In the genomic region with DNA sequence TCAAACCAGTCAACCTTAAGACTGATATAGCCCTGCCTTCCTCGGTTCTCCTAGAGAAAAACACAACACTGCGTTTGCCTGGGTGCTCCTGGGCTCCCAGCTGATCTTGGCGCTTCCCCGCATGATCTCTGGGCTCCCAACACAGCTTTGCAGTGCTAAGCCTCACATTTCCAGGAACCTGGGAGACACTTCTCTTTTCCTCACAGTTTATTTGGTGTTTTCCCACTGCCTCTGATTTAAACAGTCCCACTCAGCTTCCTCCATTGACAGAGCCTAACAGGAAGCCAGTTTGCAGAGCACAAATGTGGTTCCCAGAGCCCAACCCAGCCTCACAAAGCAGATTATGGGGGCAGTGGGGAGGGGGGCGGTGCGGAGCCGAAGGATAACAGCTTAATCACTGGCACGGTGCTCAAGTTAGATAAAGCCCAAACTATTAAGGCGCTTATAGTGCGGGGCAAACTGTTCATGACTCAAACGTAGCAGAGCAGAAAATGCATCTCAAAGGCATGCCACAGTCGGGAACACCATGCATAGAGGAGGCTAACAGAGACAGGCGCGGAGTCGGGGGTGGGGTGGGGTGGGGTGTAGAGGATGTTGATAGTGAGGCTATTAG, we compare ENCODE assay signal across 11 mouse cellular contexts. TPM values are rescaled to one million over a fixed set of nuclear protein-coding genes. Genes with fewer than 3 reads are reported as not detected.
DNase-seq lines count a peak whose midpoint lies in the region; ATAC-seq lines count a peak whose summit lies in the region.
"Had no signal": no experiment of that assay in that cellular context is flagged by ENCODE, and none has a peak within 500 bp of the region (broad histone marks: within the 10 kb centered on the region; RNA-seq: fewer than 3 reads in every experiment).

No protein-coding gene starts in this region.

- intact Hi-C loops in left cerebral cortex, postnatal 4 days (cut with DNase I) = no loop called here

- peak; percentile 34; the same call in 1 of the 2 replicates for ATAC-seq in frontal cortex, adult (ENCODE audit: low TSS enrichment)
- no peak for ATAC-seq in neural tube, embryonic 12.5 days (ENCODE audit: low FRiP score, low read depth)

- 0 out of 2 replicates have a peak, but pooled peaks cover 4% of the 10 kb centered on the region for H3K9me3 ChIP-seq in neural tube, embryonic 12.5 days
- H3K9me3 ChIP-seq in midbrain, embryonic 10.5 days (replicated peaks) = no peaks in the 10 kb centered on the region

- no peaks in the 10 kb centered on the region for H3K4me1 ChIP-seq in neural tube, embryonic 12.5 days
- H3K4me1 ChIP-seq in midbrain, embryonic 10.5 days = peaks cover 13% of the 10 kb centered on the region

- no peaks in the 10 kb centered on the region for H3K36me3 ChIP-seq in neural tube, embryonic 12.5 days
- H3K36me3 ChIP-seq in midbrain, embryonic 10.5 days = no peaks in the 10 kb centered on the region

- 0 out of 2 replicates have a peak, but pooled peaks cover 9% of the 10 kb centered on the region for H3K27me3 ChIP-seq in neural tube, embryonic 12.5 days (replicated peaks)
- H3K27me3 ChIP-seq in midbrain, embryonic 10.5 days (ENCODE audit: low read depth, poor library complexity, severe bottlenecking) = peaks cover 35% of the 10 kb centered on the region

- H3K4me2 ChIP-seq in neural tube, embryonic 12.5 days (replicated peaks) = peak overlapping the region; percentile 29; the same call in 1 of the 2 replicates

- no peak overlapping the region for H3K9ac ChIP-seq in neural tube, embryonic 12.5 days

- WGBS in neural tube, embryonic 12.5 days = 17% methylated on average over 15 of the region's 15 CpGs
- WGBS in midbrain, embryonic 10.5 days = 16% methylated on average over 15 of the region's 15 CpGs

- H3K4me3 ChIP-seq in neural tube, embryonic 12.5 days = no peak overlapping the region
- H3K4me3 ChIP-seq in midbrain, embryonic 10.5 days = peak overlapping the region; percentile 37

- no peak for DNase-seq in frontal cortex, postnatal 10 days (ENCODE audit: low spot score in 2 of 2)
- no peak for DNase-seq in neural tube, embryonic 10.5 days (ENCODE audit: extremely low spot score, low spot score)
- peak; percentile 60 for DNase-seq in midbrain, embryonic 10.5 days (ENCODE audit: low spot score)
- no peak for DNase-seq in testis, postnatal 10 days (ENCODE audit: low spot score)
- no peak for DNase-seq in urinary bladder, adult 18-20 months (ENCODE audit: low spot score in 2 of 2)
- DNase-seq in left cerebral cortex, postnatal 4 days = no peak
- DNase-seq: adrenal gland, postnatal 36 days; thymus, postnatal 36 days had no signal

- no peak overlapping the region for H3K27ac ChIP-seq in neural tube, embryonic 12.5 days
- H3K27ac ChIP-seq in midbrain, embryonic 10.5 days (replicated peaks) = peak overlapping the region; percentile 35; the same call in 1 of the 2 replicates

RNA-seq across cellular contexts. Expression of a gene that starts 20.6 kb away (rescaled TPM):
- polyA plus RNA-seq in neural tube, embryonic 12.5 days (2016; fragmentation: Nextera tagmentation; extraction: Ambion mirVana) = 3.8 and 4.2 TPM in 2 replicates
- 0.32 and 0.42 TPM in 2 replicates for polyA plus RNA-seq in midbrain, embryonic 10.5 days (2016; fragmentation: Nextera tagmentation; extraction: Ambion mirVana)
- 10 to 100 TPM; 69.1 to 73.9 TPM for total RNA-seq in left cerebral cortex, postnatal 4 days (2021)

RNA-seq across cellular contexts. Expression of a gene that starts 22.7 kb away (rescaled TPM):
- polyA plus RNA-seq in neural tube, embryonic 12.5 days (2016; fragmentation: Nextera tagmentation; extraction: Ambion mirVana) = 80.1 and 80.9 TPM in 2 replicates
- polyA plus RNA-seq in midbrain, embryonic 10.5 days (2016; fragmentation: Nextera tagmentation; extraction: Ambion mirVana) = 127 and 136 TPM in 2 replicates
- 10 to 100 TPM; 30.3 to 31.5 TPM for total RNA-seq in left cerebral cortex, postnatal 4 days (2021)

RNA-seq across cellular contexts. Expression of a gene that starts 38.9 kb away (rescaled TPM):
- polyA plus RNA-seq in neural tube, embryonic 12.5 days (2016; fragmentation: Nextera tagmentation; extraction: Ambion mirVana) = 0.15 TPM in 1 of 2 replicates, not detected in the other
- polyA plus RNA-seq in midbrain, embryonic 10.5 days (2016; fragmentation: Nextera tagmentation; extraction: Ambion mirVana) = not detected in 2 replicates
- total RNA-seq in left cerebral cortex, postnatal 4 days (2021) = 1 to 10 TPM; 3.6 to 4.9 TPM
- polyA plus RNA-seq: neural tube, embryonic 11.5 days had no signal

RNA-seq across cellular contexts. Expression of a gene that starts 46.3 kb away (rescaled TPM):
- polyA plus RNA-seq in neural tube, embryonic 12.5 days (2016; fragmentation: Nextera tagmentation; extraction: Ambion mirVana) = 0.13 TPM in 1 of 2 replicates, not detected in the other
- 0.07 TPM in 2 replicates for polyA plus RNA-seq in midbrain, embryonic 10.5 days (2016; fragmentation: Nextera tagmentation; extraction: Ambion mirVana)
- total RNA-seq in left cerebral cortex, postnatal 4 days (2021) = under 1 TPM in 1 of 2 experiments, not detected in 1; 0.77 TPM
- total RNA-seq: adrenal gland, postnatal 36 days had no signal

RNA-seq across cellular contexts. Expression of a gene that starts 57.4 kb away (rescaled TPM):
- polyA plus RNA-seq in neural tube, embryonic 12.5 days (2016; fragmentation: Nextera tagmentation; extraction: Ambion mirVana) = 0.22 and 0.29 TPM in 2 replicates
- polyA plus RNA-seq in midbrain, embryonic 10.5 days (2016; fragmentation: Nextera tagmentation; extraction: Ambion mirVana) = 0.07 and 0.09 TPM in 2 replicates
- under 1 TPM; 0.34 to 0.82 TPM for total RNA-seq in left cerebral cortex, postnatal 4 days (2021)
- total RNA-seq: adrenal gland, postnatal 36 days had no signal
